Mouse (Mus musculus) left cerebral cortex, adult 8-10 months (tissue): ENCODE measurements around the gene Mrps21. TPM values are rescaled to one million over a fixed set of nuclear protein-coding genes. Genes with fewer than 3 reads are reported as not detected.
"Not testable (repeated sequence)": the region's sequence is repeated elsewhere in the genome, so short reads cannot be mapped to it uniquely, and the experiment has no call there.

ENCODE experiments used
- DNase-seq, 2 experiments: peaks; one replicate each; pipeline ENCODE4 v3.0.0; 2022; ENCODE audit warnings: low spot score in 2 of 2
- total RNA-seq, 4 experiments: library from RNA; stranded (reverse); gene quantifications; 2 replicates each; pipeline ENCODE4 v1.2.4; 2022

The Mrps21 gene
- total RNA-seq, 4 experiments from 2014 or later: 139 to 170 (median 151) TPM

- DNase-seq: no peak
These were observed 21.0 kb upstream of the Mrps21 start for GRCm38 (mm10) chr3:95892066-95893052.

- DNase-seq: no peak
These were observed 20.1 kb upstream of the Mrps21 start, which contains the start of gene BC028528 for GRCm38 (mm10) chr3:95891211-95892065. TSS of gene BC028528 (minus strand) at chr3:95892005.

- no peak for DNase-seq
These were observed 18.3 kb upstream of the Mrps21 start for GRCm38 (mm10) chr3:95889664-95890063.

- DNase-seq: no peak
These were observed 16.3 kb upstream of the Mrps21 start for GRCm38 (mm10) chr3:95887596-95887995.

- no peak for DNase-seq
These were observed 13.1 kb upstream of the Mrps21 start for GRCm38 (mm10) chr3:95884400-95884799.

GRCm38 (mm10) chr3:95882816-95883425 is 11.6 kb upstream of the Mrps21 start:
- DNase-seq: peak in 1 of 2 experiments; percentile 61

- peak; percentile 85 to 99 for DNase-seq
These were observed 10.9 kb upstream of the Mrps21 start, which contains the start of gene Ciart for GRCm38 (mm10) chr3:95881979-95882815. TSS of gene Ciart (minus strand) at chr3:95882251.

- no peak for DNase-seq
These were observed 7.7 kb upstream of the Mrps21 start for GRCm38 (mm10) chr3:95879063-95879462.

GRCm38 (mm10) chr3:95872048-95872447 is 729 bp upstream of the Mrps21 start:
- DNase-seq: no peak

GRCm38 (mm10) chr3:95870976-95871375 is 343 bp downstream of the Mrps21 start:
- no peak for DNase-seq

GRCm38 (mm10) chr3:95867408-95867807 is 3.9 kb downstream of the Mrps21 start:
- no peak for DNase-seq

- DNase-seq: no peak
These were observed 5.2 kb downstream of the Mrps21 start for GRCm38 (mm10) chr3:95866071-95866470.

- DNase-seq: no peak
These were observed 5.7 kb downstream of the Mrps21 start for GRCm38 (mm10) chr3:95865571-95865970.

- DNase-seq: peak; percentile 47 to 84
These were observed 6.3 kb downstream of the Mrps21 start for GRCm38 (mm10) chr3:95865050-95865449.

GRCm38 (mm10) chr3:95863578-95863977 is 7.7 kb downstream of the Mrps21 start:
- no peak for DNase-seq

- no peak for DNase-seq
These were observed 9.5 kb downstream of the Mrps21 start for GRCm38 (mm10) chr3:95861796-95862195.

- DNase-seq: no peak
These were observed 10.1 kb downstream of the Mrps21 start for GRCm38 (mm10) chr3:95861216-95861615.

GRCm38 (mm10) chr3:95860323-95860722 is 11.0 kb downstream of the Mrps21 start:
- DNase-seq: no peak

GRCm38 (mm10) chr3:95858278-95858677 is 13.0 kb downstream of the Mrps21 start:
- not testable (repeated sequence) for DNase-seq

GRCm38 (mm10) chr3:95857050-95857449 is 14.3 kb downstream of the Mrps21 start:
- not testable (repeated sequence) for DNase-seq
